Mouse (Mus musculus) right cerebral cortex, adult 18-20 months (tissue): Measurements from ENCODE around the gene Ces2c.
"Not testable (repeated sequence)": the region's sequence is repeated elsewhere in the genome, so short reads cannot be mapped to it uniquely, and the experiment has no call there.

Experiments
- DNase-seq: peaks from one replicate; pipeline ENCODE4 v3.0.0; 2022; ENCODE audit warnings: mixed read lengths

The Ces2c gene

GRCm38 (mm10) chr8:104846831-104847230 is at the start of gene Ces2c:
Gene Ces2c, plus strand, starts transcription at chr8:104847068.
- no peak for DNase-seq

DNA sequence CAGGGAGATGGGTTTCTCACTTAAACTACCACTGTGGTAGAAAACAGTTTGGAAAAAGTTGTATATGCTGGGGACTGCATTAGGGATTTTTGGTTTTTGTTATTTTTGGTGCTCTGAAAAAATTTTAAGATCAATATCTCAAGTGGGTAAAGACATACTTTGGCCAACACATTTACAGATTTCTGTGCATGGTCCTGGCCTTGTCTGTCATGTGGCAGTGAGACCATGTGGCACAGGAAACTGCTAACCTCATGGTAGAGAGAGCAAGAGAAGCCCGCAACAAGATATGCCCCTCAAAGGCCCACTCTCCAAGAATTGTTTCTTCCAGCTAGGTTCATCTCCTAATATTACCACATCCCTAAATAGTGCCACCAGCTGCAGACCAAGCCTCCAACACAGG is 47.5 kb upstream of the Ces2c start:
- no peak for DNase-seq

DNA sequence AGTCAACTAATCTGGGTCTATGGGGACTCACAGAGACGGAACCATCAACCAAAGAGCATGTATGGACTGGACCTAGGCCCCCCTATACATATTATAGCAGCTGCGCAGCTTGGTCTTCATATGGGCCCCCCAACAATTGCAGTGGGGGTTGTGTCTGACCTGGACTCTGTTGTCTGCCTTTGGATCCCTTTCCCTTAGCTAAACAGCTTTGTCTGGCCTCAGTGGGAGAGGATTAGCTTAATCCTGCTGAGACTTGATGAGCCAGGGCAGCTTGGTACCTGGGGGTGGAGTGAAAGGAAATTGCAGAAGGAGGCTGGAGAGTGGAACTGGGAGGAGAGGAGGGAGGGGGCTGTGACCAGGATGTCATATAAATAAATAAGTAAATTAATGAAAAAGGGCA is 40.7 kb upstream of the Ces2c start:
- no peak for DNase-seq

GRCm38 (mm10) chr8:104808542-104809413 is 38.1 kb upstream of the Ces2c start:
- DNase-seq: no peak

- DNase-seq: no peak
Observed at GRCm38 (mm10) chr8:104809436-104809835, 37.4 kb upstream of the Ces2c start.

- DNase-seq: no peak
Observed at GRCm38 (mm10) chr8:104826912-104827311, 20.0 kb upstream of the Ces2c start.

DNA sequence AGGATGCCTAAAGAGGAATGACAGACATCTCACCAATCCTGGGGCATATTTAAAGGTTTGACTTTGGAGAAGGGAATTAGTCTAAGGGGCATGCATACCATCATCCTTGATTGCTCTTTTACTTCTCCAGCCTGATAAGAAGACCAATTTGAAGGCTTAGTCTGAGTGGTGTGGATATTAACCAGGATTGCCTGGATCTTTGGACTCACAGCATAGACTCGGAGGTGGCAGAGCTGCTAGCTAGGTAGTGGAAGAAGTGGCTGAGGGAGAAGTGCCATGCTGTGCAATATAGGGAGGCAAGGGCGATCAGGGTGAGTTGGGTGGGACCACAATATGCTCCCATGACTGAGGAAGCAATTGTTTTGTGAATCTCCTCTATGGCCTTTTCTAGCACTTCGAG is 18.6 kb upstream of the Ces2c start:
- DNase-seq: no peak

DNA sequence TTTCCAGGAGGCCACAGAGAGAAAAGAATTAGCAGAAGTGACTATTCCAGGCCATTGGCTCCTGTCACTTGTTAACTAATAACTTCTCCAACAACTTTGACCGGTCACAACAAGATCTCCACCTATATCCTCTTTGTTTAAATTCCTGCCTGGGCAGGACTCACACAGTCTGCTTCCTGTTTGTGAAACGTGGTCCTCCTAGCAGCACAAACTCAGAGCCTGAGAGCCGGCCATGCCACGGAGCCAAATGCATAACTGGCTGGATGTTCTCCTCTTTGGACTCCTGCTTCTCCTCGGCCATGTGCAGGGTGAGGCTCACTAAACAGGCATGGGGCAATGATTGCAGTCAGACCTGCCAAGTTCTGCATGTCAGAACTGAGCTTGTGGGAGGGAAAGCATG is 15.4 kb upstream of the Ces2c start, which contains the start of gene Ces2b:
Gene Ces2b, plus strand, starts transcription at position 133 of the 400 bp plus-strand sequence.
- no peak for DNase-seq

DNA sequence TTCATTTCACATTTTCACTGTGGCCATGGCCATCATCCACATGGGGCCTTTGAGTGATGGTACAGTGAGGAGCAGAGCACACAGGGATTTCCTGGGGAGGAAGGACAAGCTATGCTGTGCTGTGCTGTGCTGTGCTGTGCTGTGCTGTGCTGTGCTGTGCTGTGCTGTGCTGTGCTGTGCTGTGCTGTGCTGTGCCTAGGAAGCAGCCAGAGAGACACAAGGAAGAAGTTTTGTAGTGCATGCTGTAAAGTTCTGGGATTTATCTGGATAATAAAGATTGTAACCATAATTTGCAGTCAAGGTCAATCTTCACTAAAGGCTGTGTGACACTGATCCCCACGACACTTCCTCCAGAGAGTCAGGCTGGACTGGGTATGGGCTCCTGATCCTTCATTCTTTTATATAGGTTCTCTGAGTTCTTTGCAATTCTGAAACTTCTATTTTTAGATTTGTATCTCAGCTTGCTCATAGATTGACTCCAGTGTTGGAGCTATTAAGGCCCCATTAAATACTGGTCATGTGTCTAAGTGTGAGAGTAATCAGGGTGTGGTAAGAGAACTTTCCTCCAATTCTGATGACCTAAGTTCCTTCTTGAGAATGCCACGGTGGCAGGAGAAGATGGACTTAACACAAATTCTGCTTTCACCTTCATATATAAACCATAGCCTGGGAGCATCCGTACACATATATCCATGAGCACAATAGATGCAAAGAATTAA is 5.3 kb upstream of the Ces2c start:
- no peak for DNase-seq

- no peak for DNase-seq
Observed at GRCm38 (mm10) chr8:104847741-104848462, 1.0 kb downstream of the Ces2c start.

- not testable (repeated sequence) for DNase-seq
Observed at GRCm38 (mm10) chr8:104866844-104867531, 20.1 kb downstream of the Ces2c start.

GRCm38 (mm10) chr8:104868876-104869275 is 22.0 kb downstream of the Ces2c start:
- not testable (repeated sequence) for DNase-seq

DNA sequence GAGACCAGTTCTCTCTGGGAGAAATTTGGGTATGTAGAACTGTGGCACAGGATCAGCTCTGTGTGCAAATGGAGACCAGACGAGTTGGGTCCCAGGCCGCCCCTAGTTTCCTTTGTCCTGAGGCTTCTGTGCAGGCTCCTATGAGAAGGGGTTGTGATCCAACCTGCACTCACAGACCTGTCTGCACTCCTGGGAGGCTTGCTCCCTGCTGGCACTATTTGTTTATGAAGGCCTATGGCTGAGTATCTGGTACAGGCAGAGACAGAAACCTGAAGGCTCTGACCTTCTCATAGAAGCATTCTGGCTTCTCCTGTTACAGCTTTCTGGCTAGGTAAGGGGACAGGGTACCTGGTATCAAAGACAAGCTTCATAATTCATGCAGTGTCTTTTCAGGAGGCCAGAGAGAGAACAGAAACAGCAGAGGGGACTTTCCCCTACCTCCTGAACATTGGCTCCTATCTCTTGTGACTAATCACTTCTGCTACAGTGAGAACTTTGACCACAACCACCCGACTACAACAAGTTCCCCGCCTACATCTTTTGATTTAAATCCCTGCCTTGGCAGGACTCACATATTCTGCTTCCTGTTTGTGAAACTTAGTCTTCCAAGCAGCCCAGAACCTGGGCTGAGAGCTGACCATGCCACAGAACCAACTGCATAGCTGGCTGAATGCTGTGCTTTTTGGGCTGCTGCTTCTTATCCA is 39.5 kb downstream of the Ces2c start:
- DNase-seq: not testable (repeated sequence)

DNA sequence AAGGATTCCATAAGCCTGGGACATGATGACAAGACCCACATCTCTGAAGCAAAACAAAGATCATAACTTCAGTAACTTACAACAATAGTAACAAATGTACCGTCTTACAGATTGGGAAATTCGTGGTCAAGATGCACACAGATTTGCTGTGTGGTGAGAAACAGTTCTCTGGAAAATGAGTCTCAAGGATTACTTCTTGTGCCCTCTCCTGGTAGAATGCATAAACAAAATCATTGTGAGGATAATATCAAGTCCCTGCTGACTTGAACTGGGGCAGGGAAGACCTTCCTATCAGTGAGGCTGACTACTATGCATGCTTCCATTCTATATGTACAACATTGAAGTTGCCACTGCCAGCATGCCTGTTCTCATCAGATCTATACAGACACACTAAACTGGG is 54.9 kb downstream of the Ces2c start:
- DNase-seq: no peak
